Mouse (Mus musculus): Measurements from ENCODE around the gene Gcm1.
"Not testable (repeated sequence)": the region's sequence is repeated elsewhere in the genome, so short reads cannot be mapped to it uniquely, and the experiment has no call there.

Gene Gcm1

DNA sequence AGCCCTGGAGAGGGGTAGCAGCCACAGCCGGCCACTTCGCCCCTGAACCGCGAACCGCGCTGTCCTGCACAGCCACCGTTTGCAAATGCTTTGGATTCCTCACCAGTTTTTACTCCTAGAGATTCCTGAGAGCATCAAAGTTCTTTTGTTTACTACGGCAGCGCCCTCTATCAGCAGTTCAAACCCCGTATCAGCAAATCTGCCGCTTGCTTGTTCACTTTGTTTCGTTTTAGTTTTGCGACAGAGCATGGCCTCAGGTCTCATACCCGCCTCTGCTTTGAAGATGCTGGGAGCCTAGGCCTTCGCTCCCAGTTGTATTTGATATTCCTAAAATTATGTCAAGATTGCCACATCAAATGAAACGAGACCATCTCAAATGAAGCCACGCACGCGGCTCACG lies 5.0 kb upstream of the Gcm1 start:
- DNase-seq (ENCODE audit: low spot score): peak; percentile 31

DNA sequence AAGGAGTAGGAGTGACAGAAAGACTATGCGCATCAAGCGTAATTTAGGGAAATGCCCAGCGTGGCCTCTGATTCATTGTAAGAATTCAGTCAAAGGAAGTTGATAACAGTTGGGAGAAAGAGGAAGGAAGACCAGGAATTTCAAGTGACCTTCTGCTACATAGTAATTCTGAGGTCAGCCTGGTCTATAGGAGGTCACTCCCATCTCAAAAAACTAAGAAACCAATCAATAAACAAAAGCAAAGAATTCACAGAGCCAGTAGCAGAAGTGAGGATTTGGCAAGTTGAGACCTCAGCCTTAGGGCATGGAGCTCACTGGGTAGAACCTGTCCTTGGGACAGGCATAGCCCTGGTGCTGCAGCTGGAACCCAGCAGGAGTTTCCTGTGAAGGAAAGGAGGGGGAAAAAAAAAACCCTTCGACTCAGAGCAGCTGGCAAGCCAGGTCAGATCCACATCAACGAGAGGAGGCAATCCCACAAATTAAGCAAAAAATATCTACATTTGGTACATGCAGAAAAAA lies 1.2 kb upstream of the Gcm1 start:
- no peak for DNase-seq (ENCODE audit: low spot score)

DNA sequence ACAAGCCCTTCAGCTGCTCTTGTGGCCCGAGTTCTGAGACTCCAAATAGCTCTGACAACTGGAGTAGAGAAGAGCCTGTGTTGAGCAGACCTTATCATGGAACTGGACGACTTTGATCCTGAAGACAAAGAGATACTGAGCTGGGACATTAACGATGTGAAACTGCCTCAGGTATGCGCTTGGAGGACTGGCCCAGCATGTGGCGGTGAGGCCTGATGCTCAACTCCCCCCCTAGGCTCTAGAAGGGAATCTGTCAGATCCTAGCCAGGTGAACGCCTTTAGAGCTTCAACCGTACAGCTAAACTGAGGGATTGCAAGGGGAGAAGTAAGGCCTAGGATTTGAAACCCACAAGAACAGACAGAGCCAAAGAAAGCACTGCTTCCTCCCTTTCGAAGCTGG lies 2.1 kb downstream of the Gcm1 start:
- no peak for DNase-seq (ENCODE audit: low spot score)

DNA sequence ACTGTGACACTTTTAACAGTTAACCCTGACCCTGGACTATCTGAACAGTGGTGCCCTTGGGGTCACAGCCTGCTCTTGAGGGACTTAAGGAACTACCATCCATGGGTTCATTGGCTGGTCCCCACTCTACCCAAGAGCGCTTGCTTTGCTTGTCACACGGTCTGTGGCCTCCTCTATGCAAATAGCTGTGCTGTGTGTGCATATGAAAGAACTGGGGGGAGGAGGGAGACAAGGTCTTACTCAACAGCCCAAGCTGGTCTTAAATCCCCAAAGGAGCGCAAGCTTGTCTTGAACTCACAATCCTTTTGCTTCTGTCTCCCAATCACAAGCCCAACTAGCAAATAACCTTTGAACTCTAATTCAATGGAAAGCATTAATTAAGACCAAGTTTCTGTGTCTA lies 2.6 kb downstream of the Gcm1 start:
- no peak for DNase-seq (ENCODE audit: low spot score)

DNA sequence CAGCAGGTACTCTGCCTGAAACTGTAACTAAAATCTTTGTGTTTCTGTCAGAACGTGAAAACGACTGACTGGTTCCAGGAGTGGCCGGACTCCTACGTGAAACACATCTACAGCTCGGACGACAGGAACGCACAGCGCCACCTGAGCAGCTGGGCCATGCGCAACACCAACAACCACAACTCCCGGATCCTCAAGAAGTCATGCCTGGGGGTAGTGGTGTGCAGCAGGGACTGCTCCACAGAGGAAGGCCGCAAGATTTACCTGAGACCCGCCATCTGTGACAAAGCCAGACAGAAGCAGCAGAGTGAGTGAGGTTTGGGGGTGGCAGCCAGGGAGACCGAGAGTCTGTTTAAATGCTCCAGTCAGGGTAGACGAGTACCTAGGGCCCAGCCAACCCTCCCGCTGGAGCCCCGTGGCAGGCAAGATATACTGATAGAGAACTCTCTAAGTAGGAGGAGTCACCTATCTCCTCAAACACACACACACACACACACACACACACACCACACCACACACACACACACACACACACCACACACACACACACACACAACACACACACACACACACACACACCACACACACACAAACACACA lies 7.9 kb downstream of the Gcm1 start:
- DNase-seq (ENCODE audit: low spot score): no peak

DNA sequence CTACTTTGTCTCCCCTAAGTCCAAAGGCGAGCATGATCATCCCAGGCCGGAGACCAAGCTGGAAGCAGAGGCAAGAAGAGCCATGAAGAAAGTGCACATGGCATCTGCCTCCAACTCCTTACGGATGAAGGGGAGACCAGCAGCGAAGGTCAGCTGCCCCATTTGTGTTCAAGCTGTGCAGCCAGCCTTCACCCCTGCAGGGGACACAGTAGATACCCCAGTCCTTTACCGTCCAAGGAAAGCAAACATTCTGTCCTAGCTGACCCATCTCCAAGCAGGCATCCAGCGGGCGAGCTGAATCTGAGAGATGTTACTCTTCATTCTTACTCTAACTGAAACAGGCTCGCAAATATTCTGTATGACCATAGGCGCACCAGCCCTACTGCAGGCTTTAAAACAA lies 10.7 kb downstream of the Gcm1 start:
- DNase-seq (ENCODE audit: low spot score): no peak

DNA sequence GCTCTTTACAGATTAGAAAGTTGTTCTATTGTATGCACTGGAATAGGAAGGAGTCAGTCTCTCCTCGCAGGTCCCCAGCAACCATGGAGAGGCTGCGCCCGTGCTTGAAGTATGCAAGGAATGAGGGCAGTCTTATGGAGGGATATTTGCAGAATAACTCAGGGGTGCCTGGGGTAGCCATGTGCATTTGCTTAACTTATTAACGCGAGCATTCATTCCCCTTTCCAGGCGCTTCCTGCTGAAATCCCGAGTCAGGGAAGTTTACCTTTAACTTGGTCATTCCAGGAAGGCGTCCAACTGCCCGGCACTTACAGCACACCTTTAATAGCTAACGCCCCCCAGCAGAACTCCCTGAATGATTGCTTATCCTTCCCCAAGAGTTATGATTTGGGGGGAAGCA lies 12.4 kb downstream of the Gcm1 start:
- no peak for DNase-seq (ENCODE audit: low spot score)

DNA sequence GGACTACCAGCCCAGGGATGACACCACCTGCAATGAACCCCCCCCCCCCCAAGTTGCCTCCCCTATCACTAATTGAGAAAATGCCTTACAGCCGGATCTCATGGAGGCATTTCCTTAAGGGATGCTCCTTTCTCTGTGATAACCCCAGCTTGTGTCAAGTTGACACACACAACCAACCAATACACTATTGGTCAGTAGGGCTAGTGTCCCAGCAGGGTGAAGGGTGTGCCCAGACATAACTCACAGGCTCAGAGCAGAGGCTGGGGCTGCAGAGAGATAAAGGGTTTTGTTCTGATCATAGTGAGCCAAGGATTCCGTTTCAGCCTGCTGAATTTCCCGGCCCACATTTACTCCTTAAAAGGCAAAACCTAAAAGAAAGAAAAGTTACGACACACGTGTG lies 18.8 kb downstream of the Gcm1 start:
- DNase-seq (ENCODE audit: low spot score): no peak

DNA sequence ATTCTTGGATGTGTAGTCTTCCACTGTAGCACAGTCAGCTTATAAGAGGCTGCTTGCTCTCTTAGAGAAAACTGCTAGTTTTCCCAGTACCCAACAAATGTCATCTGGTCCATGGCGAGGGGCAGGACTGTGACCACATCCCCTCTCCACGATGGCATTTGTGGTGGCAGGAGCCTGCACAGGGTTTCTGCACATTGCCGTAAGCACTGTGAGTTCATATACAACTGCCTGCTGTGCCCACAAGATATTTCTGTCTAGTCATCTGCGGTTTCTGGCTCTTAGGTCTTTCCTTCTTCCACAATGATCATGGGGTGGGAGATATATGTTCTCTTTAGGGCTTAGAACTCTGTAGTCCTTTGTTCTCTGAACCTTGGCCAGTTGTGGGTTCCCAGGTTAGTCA lies 19.9 kb downstream of the Gcm1 start:
- DNase-seq (ENCODE audit: low spot score): no peak

DNA sequence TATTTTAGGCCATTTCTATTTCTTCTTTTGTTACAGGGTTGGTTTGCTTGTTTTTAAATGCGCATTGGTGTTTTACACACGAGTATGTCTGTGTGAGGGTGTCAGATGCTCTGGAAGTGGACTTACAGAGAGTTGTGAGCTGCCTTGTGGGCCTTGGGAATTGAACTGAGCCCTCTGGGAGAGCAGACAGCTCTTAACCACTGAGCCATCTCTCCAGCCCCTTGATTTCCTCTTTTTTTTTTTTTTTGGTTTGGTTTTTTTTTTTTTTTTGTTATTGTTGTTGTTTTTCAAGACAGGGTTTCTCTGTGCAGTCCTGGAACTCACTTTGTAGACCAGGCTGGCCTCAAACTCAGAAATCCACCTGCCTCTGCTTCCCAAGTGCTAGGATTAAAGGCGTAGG lies 21.6 kb downstream of the Gcm1 start:
- not testable (repeated sequence) for DNase-seq (ENCODE audit: low spot score)

DNA sequence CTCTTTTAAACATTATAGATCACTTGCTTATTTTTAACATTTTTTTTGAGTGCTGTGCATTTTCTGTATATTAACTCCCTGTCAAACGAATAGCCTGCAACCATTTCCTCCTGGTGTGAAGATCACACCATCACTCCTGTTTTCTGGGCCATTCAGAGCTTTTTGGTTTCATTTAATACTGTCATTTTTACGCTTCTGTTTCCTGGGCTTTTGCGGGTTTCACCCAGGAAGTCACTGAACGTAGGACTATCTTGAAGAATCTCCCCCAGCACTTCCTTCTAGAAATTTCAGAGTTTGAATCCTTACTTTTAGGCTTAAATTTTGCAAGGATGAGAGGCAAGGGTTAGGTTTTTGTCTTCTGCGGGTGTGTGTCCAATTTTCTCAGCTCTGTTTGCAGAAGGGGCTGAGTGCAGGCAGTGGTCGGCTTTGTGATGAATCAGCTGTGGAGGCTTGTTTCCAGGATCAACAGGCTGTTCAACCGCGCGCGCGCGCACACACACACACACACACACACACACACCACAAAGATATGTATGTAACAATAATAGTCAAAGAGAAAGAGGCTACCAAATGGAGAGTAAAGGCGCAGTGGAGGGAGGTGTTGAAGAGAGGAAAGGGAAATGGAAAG lies 22.1 kb downstream of the Gcm1 start:
- DNase-seq (ENCODE audit: low spot score): no peak

DNA sequence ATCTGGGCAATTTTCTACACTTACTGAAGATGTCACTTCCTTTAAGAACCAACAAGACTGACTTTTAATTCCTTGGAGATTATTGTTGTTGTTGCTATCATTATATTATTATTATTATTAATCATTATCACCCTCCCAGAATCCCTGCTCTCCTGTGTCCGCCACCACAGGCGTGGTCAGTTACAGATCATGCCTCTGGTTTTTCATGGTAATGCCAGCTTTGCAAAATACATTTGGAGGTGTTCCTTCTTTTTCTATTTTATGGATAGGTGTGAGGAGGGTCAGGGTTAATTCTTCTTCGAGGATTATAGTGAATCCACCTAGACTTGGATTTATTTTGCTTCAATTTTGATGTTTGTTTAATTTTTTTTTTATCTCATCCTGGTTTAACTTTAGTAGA lies 23.5 kb downstream of the Gcm1 start:
- no peak for DNase-seq (ENCODE audit: low spot score)

DNA sequence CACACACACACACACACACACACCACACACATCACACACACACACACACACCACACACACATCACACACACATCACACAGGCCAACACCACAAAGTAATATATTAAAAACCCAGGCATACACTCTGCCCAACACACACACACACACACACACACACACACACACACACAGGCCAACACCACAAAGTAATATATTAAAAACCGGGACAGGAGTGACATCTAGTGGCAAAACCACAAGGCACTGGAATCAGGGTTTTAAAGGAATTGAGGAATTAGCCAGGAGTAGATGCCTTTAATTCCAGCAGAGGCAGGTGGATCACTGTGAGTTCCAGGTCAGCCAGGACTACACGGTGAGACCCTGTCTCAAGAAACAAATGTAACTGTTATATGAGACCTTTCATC lies 26.5 kb downstream of the Gcm1 start:
- peak; percentile 20 for DNase-seq (ENCODE audit: low spot score)

DNA sequence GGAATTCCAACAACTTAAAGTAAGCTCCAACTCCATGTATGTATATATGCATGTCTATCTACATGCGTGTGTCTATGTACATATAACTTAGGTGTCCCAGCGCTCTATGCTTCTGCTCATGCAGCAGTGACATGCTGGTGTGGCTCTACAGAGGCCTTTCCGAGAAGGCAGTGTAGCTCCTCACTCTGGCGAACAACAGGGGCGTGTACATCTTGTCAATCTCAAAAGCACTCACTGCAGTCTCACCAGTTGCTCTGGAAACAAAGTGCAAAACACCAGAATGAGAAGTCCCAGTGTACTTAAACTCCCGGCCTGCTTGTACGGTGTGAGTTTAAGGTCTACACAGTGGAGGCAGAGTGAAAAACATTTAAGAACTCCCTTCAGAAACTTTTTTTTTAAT lies 30.1 kb downstream of the Gcm1 start:
- DNase-seq (ENCODE audit: low spot score): peak; percentile 16

DNA sequence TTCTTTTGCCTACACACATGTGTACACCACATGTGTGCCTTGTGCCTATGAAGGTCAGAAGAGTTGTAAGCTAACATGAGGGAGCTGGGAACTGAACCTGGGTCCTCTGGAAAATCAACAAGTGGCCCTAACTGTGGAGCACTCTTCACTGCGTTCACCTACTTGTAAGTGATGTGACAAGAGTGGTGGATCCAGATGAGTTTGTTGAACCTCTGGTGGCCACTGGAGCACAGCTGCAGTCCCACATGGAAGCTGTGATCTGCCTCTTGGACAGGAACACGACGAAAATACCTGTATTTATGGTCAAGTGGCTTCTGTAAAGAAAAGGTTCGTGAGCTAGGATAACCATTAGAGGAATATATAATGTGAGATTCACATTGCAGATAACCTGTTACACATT lies 32.6 kb downstream of the Gcm1 start:
- DNase-seq (ENCODE audit: low spot score): no peak

DNA sequence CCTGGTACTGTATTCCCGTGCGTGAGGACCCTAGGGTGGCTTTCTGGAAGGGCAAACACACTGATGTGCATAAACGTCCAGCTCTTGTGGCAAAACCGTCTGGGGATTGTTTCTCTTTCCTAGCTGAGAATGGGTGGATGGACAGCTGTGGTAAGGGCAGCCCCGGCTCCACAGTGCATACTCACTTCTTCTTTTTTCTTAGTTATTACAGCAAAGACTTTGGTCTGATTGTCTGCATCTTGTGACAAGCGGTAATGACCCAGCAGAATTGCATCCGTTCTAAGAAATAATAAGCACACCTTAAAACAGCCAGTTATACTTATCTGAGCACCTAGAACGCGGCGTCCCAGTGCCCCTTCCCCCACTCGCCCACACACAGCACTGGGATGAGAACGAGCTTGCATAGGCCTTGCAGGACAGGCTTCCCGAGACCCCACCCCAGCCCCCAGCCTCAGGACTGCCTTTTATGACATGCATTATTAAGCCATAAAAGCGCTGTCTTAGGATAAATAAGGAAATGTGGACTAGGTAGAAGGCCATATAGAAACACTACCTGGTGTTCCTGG lies 34.1 kb downstream of the Gcm1 start:
- DNase-seq (ENCODE audit: low spot score): no peak

DNA sequence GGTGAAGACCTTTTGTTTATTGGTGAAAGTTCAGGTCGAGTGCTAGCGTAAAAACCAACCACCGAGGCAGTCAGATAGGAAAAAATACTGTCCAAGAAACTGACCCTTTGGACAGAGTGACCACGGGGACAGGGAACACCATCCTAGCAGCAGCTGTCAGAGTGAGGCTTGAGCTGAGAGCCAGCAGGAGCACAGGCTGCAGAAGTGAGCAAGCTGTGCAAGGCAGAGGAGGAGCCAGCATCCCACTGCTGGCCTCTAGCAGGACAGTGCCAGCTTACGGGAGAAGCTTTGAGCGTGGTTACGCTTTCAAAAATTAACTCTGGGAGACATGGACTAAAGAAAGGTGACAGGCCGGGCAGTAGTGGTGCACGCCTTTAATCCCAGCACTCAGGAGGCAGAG lies 36.0 kb downstream of the Gcm1 start:
- DNase-seq (ENCODE audit: low spot score): no peak

DNA sequence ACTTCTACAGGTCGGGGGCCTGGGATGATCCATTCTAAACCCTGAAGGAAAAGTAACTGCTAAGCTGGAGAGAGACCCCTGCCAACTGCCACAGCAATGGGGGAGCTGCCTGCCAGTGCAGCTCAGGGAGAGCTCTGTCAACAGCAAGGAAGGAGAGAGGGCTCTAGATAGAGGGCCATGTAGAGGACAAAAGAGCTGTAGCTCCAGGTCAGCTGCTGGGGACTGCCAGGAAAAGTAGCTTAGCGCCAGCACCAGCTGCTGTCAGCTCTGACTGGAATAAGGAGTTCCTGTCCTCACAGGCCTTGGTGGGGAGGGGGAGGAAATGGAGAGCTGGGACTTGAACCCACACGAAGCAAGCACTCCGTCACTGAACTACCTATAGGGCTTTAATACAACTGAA lies 36.8 kb downstream of the Gcm1 start:
- no peak for DNase-seq (ENCODE audit: low spot score)

DNA sequence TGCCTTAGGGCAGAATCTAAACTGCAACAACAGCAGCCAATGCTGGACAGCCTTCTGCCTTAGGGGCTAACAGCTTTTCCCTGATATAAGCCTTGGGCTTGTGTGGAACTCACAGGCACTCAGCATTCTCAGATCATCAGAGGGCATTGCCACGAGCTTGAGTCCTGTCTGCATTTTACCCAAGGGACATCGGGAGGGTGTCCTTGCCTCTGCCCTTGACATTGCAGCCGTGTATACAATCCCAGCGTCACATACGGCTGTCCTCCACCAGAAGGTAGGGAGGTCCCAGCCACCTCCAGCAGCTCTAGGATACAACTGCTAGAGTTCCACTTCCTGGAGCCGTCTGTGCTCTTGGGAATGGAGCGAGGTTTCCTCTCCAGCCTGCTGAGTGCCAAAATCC lies 37.2 kb downstream of the Gcm1 start:
- no peak for DNase-seq (ENCODE audit: low spot score)

DNA sequence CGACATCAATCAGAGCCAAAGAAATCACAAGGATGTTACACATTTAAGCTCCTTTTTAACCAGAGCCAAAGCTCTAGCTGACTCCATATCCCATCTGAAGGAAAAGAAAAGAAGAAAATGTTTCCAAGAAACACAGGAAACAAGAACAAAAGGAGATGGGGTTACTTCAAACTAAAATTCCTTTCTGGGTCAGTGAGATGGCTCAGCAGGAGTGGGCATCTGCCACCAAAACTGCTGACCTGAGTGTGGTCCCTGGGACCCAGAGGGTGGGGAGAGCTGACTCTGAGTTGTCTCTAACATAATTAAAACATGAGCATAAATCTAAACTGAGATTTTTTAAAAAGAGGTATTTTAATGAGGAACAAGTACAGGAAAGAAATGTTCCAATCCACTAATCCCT lies 38.2 kb downstream of the Gcm1 start:
- DNase-seq (ENCODE audit: low spot score): no peak

DNA sequence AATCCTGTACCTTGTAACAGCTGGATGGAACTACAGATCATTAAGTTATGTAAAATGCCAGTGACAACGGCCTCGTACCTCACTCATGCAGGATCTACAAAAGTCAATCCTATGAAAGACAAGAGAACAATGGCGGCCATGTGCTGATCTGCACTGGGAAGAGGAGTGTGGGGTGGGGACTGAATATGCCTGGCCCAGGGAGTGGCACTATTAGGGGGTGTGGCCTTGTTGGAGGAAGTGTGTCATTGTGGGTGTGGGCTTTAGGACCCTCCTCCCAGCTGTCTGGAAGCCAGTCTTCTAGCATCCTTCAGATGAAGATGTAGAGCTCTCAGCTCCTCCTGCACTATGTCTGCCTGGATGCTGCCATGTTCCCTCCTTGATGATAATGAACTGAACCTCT lies 38.9 kb downstream of the Gcm1 start:
- no peak for DNase-seq (ENCODE audit: low spot score)

DNA sequence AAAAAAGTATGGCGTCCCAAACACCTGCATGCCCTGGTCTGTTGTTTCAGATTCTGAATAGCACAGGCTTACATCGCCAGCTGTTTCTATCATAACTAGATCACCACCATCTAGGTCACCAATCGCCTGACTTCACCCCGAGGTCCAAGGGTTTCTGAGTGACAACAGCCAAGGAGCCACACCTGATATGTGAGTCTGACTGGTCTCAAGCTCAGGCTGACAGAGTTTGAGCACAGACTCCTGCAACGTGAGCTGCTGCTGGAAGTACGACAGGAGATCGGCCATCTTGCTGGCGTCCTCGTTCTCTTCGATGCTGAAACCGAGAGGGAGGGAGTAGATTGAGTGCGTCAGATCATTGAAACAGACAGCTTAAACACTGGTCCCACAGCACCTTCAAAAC lies 44.0 kb downstream of the Gcm1 start:
- no peak for DNase-seq (ENCODE audit: low spot score)

DNA sequence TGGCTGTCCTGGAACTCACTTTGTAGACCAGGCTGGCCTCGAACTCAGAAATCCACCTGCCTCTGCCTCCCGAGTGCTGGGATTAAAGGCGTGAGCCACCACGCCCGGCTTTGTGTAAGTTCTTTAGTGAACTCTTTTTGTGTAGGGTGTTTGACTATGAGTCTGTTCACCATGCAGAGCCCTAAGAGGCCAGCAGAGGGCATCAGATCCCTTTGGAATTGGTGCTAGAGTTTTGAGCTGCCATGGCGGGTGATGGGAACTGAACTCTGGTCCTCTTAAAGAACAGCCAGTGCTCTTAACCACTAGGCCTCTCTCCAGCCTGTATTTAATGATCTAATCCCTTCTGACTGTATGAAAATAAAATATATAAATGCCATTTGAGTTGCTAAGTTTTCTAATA lies 44.7 kb downstream of the Gcm1 start:
- DNase-seq (ENCODE audit: low spot score): no peak

DNA sequence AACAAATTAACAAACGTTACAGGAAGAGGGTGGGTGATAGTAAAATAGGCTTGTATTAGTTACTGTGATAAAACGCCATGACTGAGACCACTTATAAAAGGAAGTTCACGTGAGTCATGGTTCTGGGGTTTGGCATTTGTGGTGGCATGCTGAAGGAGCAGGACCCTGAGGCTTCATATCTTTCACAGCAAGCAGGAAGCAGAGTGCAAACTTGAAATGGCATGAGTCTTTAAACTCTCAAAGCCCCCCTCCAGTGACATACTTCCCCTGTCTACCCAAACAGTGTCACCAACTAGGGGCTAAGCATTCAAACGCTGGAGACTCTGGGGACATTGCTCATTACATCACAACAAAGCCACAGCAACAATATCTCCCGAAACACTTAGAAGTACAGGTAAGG lies 49.2 kb downstream of the Gcm1 start:
- no peak for DNase-seq (ENCODE audit: low spot score)
